Mouse (Mus musculus): ENCODE results near the gene Snx12.
"Not testable (repeated sequence)": the region's sequence is repeated elsewhere in the genome, so short reads cannot be mapped to it uniquely, and the experiment has no call there.

Snx12 gene

GRCm38 (mm10) chrX:101131992-101132791, 90.2 kb downstream of the Snx12 start:
- peak; percentile 6 for DNase-seq (ENCODE audit: low spot score)

- peak; percentile 56 for DNase-seq (ENCODE audit: low spot score)
Measured at GRCm38 (mm10) chrX:101131001-101131400, 91.4 kb downstream of the Snx12 start.

GRCm38 (mm10) chrX:101128559-101128958, 93.8 kb downstream of the Snx12 start:
- DNase-seq (ENCODE audit: low spot score) = no peak

- DNase-seq (ENCODE audit: low spot score) = no peak
Measured at GRCm38 (mm10) chrX:101126977-101127376, 95.4 kb downstream of the Snx12 start.

- DNase-seq (ENCODE audit: low spot score) = no peak
Measured at GRCm38 (mm10) chrX:101126474-101126955, 95.8 kb downstream of the Snx12 start.

- no peak for DNase-seq (ENCODE audit: low spot score)
Measured at GRCm38 (mm10) chrX:101120546-101120945, 101.8 kb downstream of the Snx12 start.

- DNase-seq (ENCODE audit: low spot score) = no peak
Measured at GRCm38 (mm10) chrX:101085920-101086319, 136.4 kb downstream of the Snx12 start, which contains the start of gene Slc7a3. Slc7a3 (minus strand) TSS chrX:101086020.

GRCm38 (mm10) chrX:101085211-101085610, 137.2 kb downstream of the Snx12 start:
- DNase-seq (ENCODE audit: low spot score) = not testable (repeated sequence)

- DNase-seq (ENCODE audit: low spot score) = no peak
Measured at GRCm38 (mm10) chrX:101084192-101084591, 138.2 kb downstream of the Snx12 start.

- no peak for DNase-seq (ENCODE audit: low spot score)
Measured at GRCm38 (mm10) chrX:101065245-101065644, 157.1 kb downstream of the Snx12 start.

- DNase-seq (ENCODE audit: low spot score) = no peak
Measured at GRCm38 (mm10) chrX:101063503-101063902, 158.9 kb downstream of the Snx12 start.

GRCm38 (mm10) chrX:101059541-101059940, 162.8 kb downstream of the Snx12 start, which contains the start of gene Tex11:
Tex11 (minus strand) TSS chrX:101059667.
- DNase-seq (ENCODE audit: low spot score) = no peak
